Mouse (Mus musculus): Measurements from ENCODE around the gene C3.

The C3 gene

DNA sequence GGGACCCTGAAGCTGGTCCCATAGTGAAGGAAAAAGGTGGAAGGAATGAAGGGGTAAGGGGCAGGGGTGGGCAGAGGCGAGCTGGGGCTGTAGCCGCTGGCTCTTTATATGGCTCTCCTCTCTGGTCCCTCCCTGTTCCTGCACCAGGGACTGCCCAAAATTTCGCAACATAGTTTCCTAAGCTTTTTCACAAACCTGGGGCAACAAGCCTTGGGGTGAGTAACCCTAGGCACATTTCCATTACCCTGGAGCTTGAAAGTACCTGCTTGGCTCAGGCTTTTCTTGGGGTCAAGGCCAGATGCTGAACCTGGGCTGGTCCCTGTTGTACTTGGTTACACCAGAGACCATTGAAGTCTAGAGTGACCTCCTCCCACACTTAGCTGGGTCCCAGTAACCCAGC, at the start of gene C3:
Gene C3, minus strand, starts transcription at position 123 of the 400 bp plus-strand sequence.
- DNase-seq: no peak

DNA sequence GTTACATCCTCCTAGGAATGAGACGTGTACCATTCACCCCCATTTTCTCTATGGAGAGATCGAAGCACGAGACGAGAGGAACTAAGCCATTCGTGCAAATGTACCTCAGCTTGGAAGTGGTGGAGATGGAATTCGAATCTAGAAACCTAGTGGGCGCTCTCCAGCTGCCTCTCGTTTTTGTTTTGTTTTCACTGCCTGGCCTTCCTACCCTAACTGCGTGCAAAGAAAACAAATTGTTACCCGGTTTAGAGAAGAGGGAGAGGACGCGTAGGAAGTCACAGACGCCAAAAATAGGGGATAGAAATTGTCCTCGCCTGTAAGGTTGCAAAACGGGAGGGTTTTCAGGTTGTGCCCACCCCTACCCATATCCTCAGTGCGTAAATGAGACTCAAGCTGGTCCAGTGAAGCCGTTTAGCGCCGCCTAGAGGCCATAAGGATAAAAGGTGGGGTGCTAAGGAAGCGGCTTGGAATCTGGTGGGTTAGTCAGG, 48.7 kb upstream of the C3 start:
- peak; percentile 70 to 71 for DNase-seq

DNA sequence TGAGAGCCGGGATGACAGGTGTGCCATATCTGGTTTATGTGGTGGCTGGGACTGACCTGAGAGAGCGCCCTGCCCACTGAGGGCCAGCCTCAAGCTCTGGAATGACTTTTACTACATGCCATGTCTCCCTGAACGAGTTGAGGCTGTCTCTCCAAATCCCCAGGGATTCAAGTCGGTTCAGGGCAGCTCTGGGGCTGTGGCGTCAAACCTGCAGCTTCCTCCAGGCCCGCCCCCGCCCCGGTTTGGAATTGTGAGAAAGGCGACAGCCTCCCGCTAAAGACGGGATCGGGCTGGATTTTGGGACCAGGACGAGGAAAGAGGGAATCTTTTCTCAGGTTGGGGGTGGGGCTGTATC, 48.0 kb upstream of the C3 start:
- DNase-seq: no peak

DNA sequence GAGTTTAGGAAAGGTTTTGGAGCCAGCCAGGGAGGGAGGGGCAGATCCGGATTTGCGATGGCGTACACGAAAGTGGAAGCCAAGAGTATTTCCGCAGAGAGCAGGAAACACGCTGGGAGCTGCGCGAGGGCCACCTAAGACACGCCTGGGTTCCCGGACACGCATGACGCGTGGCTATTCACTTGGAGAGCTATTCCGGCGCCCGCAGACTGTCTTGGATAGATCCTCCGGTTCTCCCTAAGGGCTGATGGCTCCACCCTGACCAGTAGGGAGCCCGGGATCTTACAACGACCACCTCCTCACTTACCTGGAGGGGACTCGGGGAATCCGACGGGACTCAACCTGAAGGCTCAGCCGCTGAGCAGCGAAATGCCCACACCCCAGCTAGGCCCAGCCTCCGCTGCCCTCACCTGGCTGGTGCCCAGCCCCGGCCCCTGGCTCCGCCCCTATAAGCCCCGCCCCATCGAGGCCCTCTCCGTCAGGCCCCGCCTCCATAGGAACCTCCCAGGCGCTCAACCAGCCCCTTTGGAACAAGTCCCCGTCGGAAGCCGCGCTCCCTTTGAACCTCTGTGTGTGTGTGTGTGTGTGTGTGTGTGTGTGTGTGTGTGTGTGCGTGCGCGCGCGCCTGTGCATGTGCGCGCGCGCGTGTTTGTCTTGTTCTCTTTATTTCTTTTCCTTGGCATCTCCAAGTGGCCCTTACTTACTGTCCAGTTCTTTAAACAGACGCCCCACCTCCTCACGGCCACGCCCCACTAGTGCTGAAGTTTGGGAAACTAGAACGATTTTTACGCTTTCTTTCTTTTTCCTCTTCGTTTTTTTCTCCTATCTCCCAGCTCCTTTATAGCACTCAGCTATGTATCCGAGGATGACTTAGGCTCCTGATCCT, 47.4 kb upstream of the C3 start:
- DNase-seq: peak; percentile 86 to 88

DNA sequence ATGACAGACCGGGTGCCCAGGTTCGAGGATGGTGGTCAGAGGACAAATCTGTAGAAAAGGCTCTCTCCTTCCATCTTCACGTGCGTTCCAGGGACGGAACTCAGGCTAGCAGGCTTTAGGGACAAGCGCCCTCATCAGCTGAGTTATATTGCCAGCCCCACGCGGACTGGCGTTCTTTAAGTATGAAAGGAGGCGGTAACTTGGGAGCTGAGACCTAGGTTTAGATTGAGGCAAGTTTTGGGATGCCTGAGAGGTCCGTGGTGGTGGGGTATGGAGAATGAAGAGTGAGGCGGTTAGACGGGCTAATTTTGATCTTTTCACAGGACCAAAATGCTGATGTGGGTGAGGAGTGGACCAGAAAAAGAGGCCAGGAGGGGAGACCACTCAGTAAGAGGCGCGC, 46.8 kb upstream of the C3 start:
- DNase-seq: no peak

DNA sequence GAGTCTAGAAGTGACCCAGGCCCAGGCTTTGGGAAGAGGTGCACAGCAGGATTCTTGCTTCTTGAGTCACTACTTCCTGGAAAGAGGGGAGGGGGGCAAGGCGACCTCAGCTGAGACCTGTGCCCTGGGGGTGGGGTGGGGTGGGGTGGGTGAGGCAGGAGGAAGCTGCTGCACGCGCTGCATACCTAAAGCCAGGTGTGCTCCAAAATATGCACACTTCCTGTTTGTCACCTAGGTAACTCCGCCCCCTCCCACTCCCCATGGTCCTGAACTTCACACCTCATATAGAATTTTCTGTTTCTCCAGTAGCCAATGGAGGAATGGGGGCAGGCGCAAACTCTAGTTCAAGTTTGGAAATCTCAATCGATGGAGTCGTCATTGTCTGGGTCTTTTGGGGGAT, 45.9 kb upstream of the C3 start:
- DNase-seq: no peak

DNA sequence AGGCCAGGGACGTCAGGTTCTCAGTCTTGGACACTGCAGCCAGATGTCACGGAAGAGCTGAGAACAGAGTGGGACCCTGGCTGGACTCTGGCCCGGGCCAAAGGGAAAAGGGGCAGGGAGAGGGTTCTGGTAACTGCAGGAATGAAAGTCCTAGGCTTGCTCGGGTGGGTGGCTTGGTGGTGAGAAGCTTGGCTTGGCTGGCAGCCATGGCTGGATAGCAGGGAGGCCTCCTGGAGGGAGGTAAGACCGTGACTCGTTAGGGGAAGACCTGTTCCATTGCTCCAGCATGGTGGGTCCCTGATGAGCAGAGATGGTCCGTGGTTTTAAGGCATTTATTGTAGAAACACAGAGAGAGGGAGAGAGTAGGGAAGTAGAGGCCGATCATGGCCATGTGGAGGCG, 43.4 kb upstream of the C3 start:
- DNase-seq: no peak

DNA sequence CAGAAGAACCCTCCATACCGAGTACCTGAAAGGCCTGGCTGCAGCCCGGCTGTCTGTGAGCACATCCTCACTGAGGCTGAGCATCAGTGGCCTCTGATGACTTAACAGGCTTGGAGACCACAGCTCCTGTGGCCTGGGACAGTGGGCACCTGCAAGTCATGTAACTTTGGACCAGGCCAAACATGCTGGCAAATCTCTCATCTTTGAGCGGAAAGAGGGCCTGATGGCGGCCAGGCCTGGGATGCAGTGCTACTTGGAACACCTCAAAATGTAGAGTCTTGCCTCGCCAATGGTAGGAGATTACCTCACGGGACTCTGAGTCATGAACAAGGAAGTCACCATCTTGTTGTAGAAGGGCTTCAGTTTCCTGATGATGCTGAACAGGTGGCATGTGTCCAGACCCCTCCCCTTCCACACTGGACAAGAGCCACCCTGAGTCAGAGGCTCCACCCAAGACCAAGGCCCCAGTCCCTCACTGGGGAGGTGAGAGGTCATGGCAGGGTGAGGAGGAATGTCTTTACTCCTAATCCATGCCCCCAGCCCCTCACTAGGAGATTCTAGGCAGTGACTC, 39.7 kb upstream of the C3 start:
- DNase-seq: no peak

DNA sequence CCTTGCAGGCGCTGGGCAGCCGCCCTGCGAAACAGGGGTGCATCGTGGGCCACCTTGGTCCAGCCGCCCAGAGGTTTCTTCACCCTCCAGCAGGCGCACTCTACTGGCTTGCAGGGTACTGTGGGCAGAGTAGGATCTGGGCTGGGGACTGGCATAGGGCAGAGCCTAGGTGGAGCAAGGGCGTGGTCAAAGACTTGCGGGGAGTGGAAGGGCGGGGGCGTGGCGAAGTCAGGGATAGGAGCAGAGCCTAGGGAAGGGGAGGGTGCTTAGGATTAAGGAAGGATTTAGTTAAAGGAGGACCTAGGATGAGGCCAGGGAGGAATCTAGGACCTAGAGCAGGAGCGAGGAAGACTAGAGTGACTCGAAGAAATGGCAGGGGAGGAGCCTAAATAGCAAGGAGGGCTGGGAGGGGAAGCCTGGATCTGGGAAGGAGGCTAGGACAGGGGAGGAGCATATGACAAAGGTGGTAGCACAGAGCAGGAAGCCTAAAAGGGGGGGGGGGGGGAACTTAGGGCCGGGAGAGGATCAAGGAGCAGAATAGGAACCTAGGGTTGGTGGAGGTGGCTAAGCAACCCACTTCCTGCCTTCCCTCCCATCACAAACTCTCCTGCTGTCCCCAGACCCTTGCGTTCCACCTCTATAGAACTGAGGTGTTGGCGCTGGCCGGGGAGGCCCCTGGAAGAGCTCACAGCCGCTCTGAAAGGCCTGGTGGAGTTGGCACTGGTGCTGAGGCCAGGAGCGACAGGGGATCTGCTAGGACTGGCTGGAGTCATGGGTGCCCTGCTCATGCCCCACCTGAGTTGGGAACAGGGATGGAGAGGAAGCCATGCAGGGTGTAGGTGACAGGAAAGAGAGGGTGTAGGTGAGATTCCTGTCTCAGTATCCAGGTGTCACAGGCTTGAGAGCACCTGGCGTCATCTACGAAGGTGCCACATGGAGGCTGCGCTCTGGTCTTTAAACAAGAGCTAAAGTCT, 37.3 kb upstream of the C3 start:
- DNase-seq: peak; percentile 53 to 70

DNA sequence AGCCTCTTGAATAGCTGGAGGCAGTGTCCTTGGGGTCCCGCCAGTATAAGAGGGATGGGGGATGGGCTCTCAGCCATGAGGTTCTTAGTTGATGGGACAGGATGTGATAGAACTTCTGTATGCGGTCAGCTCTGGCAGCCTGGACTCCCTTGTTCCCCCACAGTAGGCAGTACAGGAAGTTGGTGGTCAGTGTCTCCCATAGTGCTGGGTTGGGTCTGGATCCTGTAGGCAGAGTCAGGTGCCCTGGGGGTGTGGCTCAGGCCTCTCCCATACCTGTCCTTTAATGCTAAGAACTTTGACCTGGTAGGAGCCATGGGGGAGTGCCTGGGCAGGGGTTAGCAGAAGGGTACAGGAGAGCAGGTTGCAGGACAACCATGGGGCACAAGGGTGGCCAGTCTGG, 36.2 kb upstream of the C3 start:
- DNase-seq: no peak

DNA sequence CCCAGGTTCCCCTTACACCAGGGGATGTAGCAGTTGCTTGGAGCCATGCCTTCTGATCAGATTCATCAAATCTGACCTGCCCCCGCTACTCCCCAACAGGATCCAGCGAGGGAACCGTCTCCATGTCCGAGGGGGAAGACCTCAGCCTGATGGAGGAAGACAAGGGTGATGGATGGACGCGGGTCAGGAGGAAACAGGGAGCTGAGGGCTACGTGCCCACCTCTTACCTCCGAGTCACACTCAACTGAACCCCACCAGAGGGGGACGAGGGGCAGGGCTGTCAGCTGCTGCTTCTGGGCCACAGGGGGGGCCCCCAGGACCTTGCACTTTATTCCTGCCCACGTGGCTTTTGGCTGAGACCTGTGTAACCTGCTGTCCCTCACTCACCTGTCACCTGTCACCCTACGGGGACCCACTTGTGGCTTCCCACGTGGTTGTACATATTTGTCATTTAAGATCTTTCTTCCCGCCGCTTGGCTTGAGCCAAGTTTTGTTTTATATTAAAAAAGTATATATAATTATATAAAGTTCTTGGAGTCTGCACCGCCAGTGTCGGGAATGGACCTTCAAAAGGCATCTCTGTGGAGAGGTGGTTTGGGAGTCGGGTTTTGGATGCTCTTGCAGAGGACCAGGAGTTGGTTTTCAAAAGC, 35.1 kb upstream of the C3 start:
- DNase-seq: no peak

DNA sequence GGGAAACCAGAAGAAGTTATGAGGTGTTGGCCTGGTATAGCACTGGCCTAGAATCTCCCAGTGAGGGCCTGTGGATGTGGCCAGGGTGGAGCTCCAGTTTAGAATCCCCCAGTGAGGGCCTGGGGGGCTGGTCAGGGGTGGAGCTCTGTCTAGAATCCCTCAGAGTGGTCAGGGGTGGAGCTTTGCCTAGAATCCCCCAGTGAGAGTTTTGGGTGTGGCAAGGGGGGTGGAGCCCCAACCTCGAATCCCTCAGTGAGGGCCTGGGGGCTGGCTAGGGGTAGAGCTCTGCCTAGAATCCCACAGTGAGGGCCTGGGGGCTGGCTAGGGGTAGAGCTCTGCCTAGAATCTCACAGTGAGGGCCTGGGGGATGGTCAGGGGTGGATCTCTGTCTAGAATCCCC, 33.9 kb upstream of the C3 start:
- no peak for DNase-seq

DNA sequence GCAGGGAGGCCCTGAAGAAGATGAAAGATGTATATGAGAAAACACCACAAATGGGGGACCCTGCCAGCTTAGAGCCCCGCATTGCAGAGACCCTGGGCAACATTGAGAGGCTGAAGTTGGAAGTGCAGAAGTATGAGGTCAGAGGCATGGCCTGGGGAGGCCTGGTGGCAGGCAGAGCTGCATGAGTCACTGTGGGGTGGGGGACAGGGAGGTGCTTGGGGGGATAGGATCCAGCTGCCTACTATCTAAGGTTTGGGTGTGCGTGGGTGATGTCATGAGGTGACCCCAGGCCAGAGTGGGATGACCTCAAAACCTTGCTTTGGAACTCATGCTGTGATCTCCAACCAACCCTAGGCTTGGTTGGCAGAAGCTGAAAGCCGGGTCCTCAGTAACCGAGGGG, 33.4 kb upstream of the C3 start:
- DNase-seq: no peak

DNA sequence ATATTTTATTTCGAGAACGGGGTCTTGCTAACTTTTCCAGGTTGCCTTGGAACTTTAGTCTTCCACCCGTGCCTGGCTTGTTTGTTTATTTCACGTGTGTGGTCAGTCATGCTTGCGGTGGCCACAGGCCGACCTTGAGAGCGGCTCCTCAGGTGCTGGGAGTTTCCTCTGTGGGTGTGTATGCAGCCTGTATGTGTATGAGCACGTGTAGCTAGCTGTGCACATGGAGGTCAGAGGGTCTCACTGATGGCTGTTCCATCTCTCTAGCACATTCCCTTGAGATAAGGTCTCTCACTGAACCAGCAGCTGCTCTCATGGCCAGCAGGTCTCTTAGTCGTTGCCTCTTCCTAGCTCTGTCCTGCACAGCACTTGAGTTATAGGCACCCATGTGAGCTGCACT, 32.4 kb upstream of the C3 start:
- no peak for DNase-seq

DNA sequence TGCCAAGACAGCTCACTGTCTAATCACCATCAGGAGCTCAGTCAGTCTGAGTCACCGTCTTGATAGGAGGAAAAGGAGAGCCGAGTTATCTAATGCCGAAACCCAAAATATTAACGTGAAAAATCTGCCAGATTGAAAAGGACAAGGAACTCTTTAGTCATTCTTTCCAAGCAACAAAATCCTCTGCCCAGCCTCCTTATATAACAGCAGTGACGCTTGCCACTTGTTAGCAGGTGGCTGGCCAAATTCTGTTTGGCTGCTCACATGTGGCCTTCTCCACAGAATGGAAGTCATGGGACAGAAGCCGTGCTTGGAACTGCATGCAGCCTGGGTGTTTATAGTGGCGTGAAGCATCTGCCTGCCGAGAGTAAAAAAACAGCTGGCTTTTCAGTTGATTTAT, 31.8 kb upstream of the C3 start:
- no peak for DNase-seq

DNA sequence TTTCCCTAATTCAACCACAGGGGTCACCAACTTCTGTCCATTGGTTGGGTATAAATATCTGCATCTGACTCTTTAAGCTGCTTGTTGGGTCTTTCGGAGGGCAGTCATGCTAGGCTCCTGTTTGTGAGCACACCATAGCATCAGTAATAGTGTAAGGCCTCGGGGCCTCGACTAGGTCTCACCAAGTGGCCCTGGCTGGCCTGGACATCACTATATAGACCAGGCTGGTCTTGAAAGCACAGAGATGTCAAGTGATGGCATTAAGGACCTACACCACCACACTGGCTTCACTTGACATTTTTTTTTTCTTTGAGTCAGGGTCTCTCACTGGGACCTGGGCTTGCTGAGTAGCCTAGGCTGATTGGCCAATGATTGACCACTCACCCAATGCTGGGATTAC, 30.3 kb upstream of the C3 start:
- DNase-seq: no peak

DNA sequence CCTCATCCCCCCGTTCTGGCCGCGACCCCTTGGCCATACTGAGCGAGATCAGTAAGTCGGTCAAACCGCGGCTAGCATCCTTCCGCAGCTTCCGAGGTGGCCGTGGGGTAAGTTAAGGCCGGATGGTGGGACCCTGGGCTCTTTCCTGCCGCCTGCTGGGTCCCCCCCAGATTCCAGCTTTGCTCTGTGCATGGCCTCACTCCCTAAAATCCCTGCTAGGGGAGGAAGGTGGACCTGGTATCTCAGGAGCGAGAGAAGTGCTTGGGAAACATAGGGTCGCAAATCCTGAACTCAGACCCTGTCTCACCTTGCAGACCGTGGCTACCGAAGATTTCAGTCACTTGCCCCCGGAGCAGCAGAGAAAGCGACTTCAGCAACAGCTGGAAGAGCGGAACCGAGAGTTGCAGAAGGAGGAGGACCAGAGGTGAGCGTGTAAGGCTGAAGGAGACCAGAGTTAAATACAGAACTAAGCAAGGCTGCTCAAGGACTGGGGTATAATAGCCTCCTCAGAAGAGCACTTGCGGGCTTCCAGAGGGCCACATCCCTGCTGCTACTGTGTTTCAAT, 29.1 kb upstream of the C3 start:
- DNase-seq: peak in 1 of 2 experiments; percentile 1

DNA sequence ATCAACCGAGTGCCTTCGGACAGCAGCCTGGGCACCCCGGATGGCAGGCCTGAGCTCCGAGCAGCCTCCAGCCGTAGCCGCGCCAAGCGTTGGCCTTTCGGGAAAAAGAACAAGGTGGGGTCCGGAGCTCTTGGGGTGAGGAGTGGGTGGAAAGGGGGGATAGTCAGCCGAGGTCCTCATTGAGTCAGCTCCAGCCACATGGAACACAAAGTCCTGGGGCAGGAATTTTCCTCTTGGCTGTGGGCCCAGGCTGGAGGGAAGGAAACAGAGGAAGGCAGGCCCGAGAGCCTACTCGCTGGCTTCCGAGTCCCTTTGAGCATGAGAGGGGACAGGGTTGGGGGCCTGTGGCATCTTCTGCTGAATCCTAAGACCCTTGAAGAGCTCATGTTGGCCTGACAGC, 27.4 kb upstream of the C3 start:
- DNase-seq: no peak

DNA sequence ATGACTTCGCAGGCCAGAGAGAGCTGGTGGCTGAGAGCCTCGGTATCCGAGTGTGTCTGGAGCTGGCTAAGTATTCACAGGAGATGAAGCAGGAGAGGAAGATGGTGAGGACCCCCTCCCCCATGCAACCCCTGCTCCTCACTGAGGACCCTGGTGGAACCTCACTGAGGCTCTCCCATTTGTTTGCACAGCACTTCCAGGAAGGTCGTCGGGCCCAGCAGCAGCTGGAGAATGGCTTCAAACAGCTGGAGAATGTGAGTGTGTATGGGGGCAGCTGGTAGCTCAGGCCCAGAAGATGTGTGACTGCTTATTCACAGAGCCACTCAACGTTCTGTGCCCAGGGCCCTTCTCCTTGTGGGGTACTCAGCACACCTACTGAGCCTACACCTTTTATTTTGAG, 25.4 kb upstream of the C3 start:
- DNase-seq: no peak

DNA sequence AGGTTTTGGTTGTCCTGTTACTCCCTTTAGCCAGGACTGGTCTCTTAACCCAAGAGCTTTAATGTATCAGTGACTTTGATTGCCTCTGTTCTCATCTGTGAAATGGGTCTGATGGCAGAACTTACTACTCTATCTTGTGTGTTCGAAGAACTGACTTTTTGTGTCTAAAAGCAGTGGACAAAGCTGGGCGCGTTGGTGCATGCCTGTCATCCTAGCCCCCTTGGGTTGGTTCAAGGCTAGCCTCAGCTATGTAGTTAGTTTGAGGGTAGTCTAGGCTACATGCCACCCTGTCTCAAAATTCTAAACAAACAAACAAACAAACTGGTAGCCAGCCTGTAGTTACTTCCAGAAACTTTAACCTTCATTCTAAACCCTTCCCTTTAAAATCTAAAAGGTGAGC, 23.5 kb upstream of the C3 start:
- no peak for DNase-seq

DNA sequence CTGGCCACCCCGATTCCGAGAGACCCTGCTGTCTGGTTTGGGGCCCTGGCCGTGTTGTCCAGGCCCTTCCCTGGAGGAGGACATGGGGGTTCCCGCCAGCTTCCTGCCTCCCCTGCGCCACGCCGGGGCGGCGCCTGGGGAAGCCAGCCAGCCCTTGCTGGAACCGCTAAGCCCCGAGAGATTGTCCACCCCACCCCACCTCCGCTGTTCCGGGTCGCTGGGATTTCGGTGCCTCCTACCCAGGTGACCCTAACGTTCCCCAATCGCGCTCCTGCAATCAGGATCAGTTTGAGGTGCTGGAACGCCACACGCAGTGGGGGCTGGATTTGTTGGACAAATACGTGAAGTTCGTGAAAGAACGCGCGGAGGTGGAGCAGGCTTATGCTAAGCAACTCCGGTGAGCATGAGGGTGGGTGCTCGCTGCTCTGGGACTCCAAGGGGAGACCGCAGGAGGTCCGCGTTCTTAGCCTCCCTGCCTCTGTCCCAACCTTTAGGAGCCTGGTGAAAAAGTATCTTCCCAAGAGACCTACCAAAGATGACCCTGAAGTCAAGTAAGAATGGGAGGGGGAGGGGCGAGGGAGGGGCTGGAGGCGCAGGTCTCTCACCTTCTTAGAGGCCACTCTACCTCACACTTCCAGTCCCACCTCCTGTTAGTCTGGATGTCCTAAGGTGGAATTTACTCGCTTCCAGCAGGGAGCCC, 22.7 kb upstream of the C3 start:
- DNase-seq: peak; percentile 25 to 45
